Mouse (Mus musculus) liver, embryonic 14.5 days (tissue): ENCODE measurements at regions not wholly inside any gene's neighbourhood (a gene's known extent, or its start where the extent isn't known, plus 50 kb on each side); places are given as distances from the start of the nearest gene placed in this dataset.

Experiments
- ATAC-seq: fragments of 200-750 bp; cut with Nextera tagmentation; 2 replicates; pipeline ENCODE4 v1.8.0; 2017; ENCODE audit warnings: moderate number of reproducible peaks, mild to moderate bottlenecking, moderate library complexity; ENCODE audit not compliant: insufficient read depth
- DNase-seq, 3 experiments: peaks; one replicate each; pipeline ENCODE4 v3.0.0-alpha.2; 2012 to 2013; ENCODE audit warnings: low read depth in 3 of 3, low spot score in 3 of 3
- H3K27ac ChIP-seq: fragments of 300-500 bp; sonication (generic); 2 replicates; pipeline ENCODE4 v1.5.1; 2014; ENCODE audit warnings: moderate library complexity, mild to moderate bottlenecking, control low read depth, inconsistent platforms
- H3K27me3 ChIP-seq: fragments of 300-500 bp; sonication (generic); 2 replicates; pipeline ENCODE4 v1.6.1; 2014; ENCODE audit warnings: mild to moderate bottlenecking, low read length, moderate library complexity; ENCODE audit not compliant: control insufficient read depth, insufficient read depth
- H3K36me3 ChIP-seq: fragments of 300-500 bp; sonication (generic); replicated peaks from 2 replicates; pipeline ENCODE4 v1.6.1; 2014; ENCODE audit warnings: low read depth; ENCODE audit not compliant: control insufficient read depth, insufficient read depth
- H3K4me1 ChIP-seq, 2 experiments: fragments of 200-500 bp in 1 of 2; fragments of 300-500 bp in 1 of 2; sonication (generic) in 1 of 2; replicated peaks; 2 replicates each; pipeline ENCODE4 v1.6.1; 2012 to 2014; ENCODE audit warnings: antibody characterized with exemption in 1 of 2, inconsistent platforms in 1 of 2, low read length in 1 of 2; ENCODE audit not compliant: control insufficient read depth in 2 of 2, insufficient read depth in 2 of 2
- H3K4me2 ChIP-seq: fragments of 300-500 bp; sonication (generic); 2 replicates; pipeline ENCODE4 v1.6.1; 2014; ENCODE audit warnings: low read depth, mild to moderate bottlenecking, control low read depth, moderate library complexity
- H3K4me3 ChIP-seq, 2 experiments: fragments of 200-500 bp in 1 of 2; fragments of 300-500 bp in 1 of 2; sonication (generic) in 1 of 2; 2 replicates each; pipeline ENCODE4 v1.5.1; 2012 to 2014; ENCODE audit warnings: low read depth in 2 of 2, low read length in 2 of 2, mild to moderate bottlenecking in 2 of 2, control low read depth in 1 of 2, inconsistent platforms in 1 of 2, moderate library complexity in 1 of 2; ENCODE audit not compliant: insufficient read depth in 1 of 2
- H3K9ac ChIP-seq: fragments of 300-500 bp; sonication (generic); replicated peaks from 2 replicates; pipeline ENCODE4 v1.6.1; 2014; ENCODE audit warnings: mild to moderate bottlenecking, control low read depth, moderate library complexity
- H3K9me3 ChIP-seq: fragments of 300-500 bp; sonication (generic); 2 replicates; pipeline ENCODE4 v1.6.1; 2016; ENCODE audit warnings: low read length, mixed read lengths; ENCODE audit not compliant: control insufficient read depth
- CTCF ChIP-seq: IDR thresholded peaks from 2 replicates; pipeline ENCODE4 v1.5.1; 2016; ENCODE audit warnings: antibody characterized with exemption, low read depth, control low read depth
- EP300 ChIP-seq: IDR thresholded peaks from 2 replicates; pipeline ENCODE4 v1.6.1; 2016; ENCODE audit warnings: antibody characterized with exemption, low read depth
- WGBS: fragments of 180-500 bp; shearing (Covaris S2); extraction: QIAGEN DNeasy Blood & Tissue Kit; methylation state at CpG from one replicate; pipeline ENCODE4 v1.1.7; 2014; ENCODE audit not compliant: insufficient replicate concordance; 5-methylcytosine and 5-hydroxymethylcytosine counted together

- Histone ChIP-seq H3K27me3 (no peaks in the 10 kb centered on the region), H3K4me1 (no peaks in the 10 kb centered on the region), H3K27ac (no peak overlapping the region), H3K4me2 (no peak overlapping the region), H3K36me3 (no peaks in the 10 kb centered on the region), H3K4me3 (no peak overlapping the region), H3K9me3 (no peaks in the 10 kb centered on the region), H3K9ac (no peak overlapping the region)
- no peak for DNase-seq
- no peak for ATAC-seq
- 36% methylated on average over 6 of the region's 6 CpGs for WGBS
- TF ChIP-seq CTCF (no peak), EP300 (no peak)
Measured at GRCm38 (mm10) chr4:131413380-131413779, 424.7 kb downstream of the Ptpru start.

GRCm38 (mm10) chr4:131415453-131415852, 422.6 kb downstream of the Ptpru start:
- no peak overlapping the region for H3K27ac ChIP-seq
- WGBS, result 45% methylated on average over 5 of the region's 5 CpGs
- no peak overlapping the region for H3K4me3 ChIP-seq
- DNase-seq, result no peak
- no peaks in the 10 kb centered on the region for H3K36me3 ChIP-seq
- no peak overlapping the region for H3K4me2 ChIP-seq
- no peaks in the 10 kb centered on the region for H3K27me3 ChIP-seq
- H3K4me1 ChIP-seq, result no peaks in the 10 kb centered on the region
- TF ChIP-seq CTCF (no peak), EP300 (no peak)
- H3K9me3 ChIP-seq, result no peaks in the 10 kb centered on the region
- no peak for ATAC-seq
- no peak overlapping the region for H3K9ac ChIP-seq

GRCm38 (mm10) chr4:131416209-131416608, 421.9 kb downstream of the Ptpru start:
- WGBS, result 22% methylated on average over 3 of the region's 3 CpGs
- no peaks in the 10 kb centered on the region for H3K36me3 ChIP-seq
- H3K4me3 ChIP-seq, result no peak overlapping the region
- no peak overlapping the region for H3K4me2 ChIP-seq
- H3K27ac ChIP-seq, result no peak overlapping the region
- DNase-seq (no peak), ATAC-seq (no peak)
- no peak overlapping the region for H3K9ac ChIP-seq
- H3K4me1 ChIP-seq, result no peaks in the 10 kb centered on the region
- no peaks in the 10 kb centered on the region for H3K27me3 ChIP-seq
- H3K9me3 ChIP-seq, result no peaks in the 10 kb centered on the region
- TF ChIP-seq EP300 (no peak), CTCF (no peak)

GRCm38 (mm10) chr4:131417159-131417748, 420.8 kb downstream of the Ptpru start:
- Histone ChIP-seq H3K9me3 (no peaks in the 10 kb centered on the region), H3K4me2 (no peak overlapping the region), H3K36me3 (no peaks in the 10 kb centered on the region), H3K4me1 (no peaks in the 10 kb centered on the region), H3K9ac (no peak overlapping the region), H3K27ac (no peak overlapping the region), H3K4me3 (no peak overlapping the region), H3K27me3 (no peaks in the 10 kb centered on the region)
- ATAC-seq (no peak), DNase-seq (no peak)
- 56% methylated on average over 14 of the region's 14 CpGs for WGBS
- no peak for TF ChIP-seq EP300
- TF ChIP-seq CTCF, result no peak

- no peak for ATAC-seq
- no peaks in the 10 kb centered on the region for H3K27me3 ChIP-seq
- no peaks in the 10 kb centered on the region for H3K36me3 ChIP-seq
- no peak overlapping the region for H3K9ac ChIP-seq
- no peak overlapping the region for H3K27ac ChIP-seq
- no peaks in the 10 kb centered on the region for H3K9me3 ChIP-seq
- no peak for DNase-seq
- no peak overlapping the region for H3K4me3 ChIP-seq
- WGBS, result 51% methylated on average over 11 of the region's 11 CpGs
- H3K4me2 ChIP-seq, result no peak overlapping the region
- no peaks in the 10 kb centered on the region for H3K4me1 ChIP-seq
- no peak for TF ChIP-seq EP300
- no peak for TF ChIP-seq CTCF
Measured at GRCm38 (mm10) chr4:131425311-131425710, 412.8 kb downstream of the Ptpru start.
